Mouse (Mus musculus): ENCODE data around the gene H2-DMb2.
"Not testable (repeated sequence)": the region's sequence is repeated elsewhere in the genome, so short reads cannot be mapped to it uniquely, and the experiment has no call there.

Gene H2-DMb2

GRCm38 (mm10) chr17:34134451-34134850 is 8.7 kb upstream of the H2-DMb2 start:
- no peak for DNase-seq (ENCODE audit: low read depth, low spot score)

GRCm38 (mm10) chr17:34135297-34136224 is 7.5 kb upstream of the H2-DMb2 start:
- peak; percentile 92 for DNase-seq (ENCODE audit: low read depth, low spot score)

DNA sequence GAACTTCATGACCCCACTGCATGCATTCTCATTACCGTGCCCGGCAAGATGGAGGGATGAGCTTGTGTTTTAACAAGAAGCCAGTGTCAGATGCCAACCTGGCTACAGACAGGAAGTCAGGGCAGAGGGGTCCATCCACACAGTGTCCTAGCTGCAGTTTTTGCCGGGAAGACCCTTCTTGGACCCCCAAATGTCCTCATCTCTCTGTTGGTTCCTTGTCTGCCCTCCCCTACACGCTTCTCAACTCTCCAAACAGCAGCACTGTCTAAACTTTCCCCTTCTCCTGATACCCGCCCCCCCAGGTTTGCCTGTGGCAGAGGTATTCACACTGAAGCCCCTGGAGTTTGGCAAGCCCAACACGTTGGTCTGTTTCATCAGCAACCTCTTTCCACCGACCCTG is 5.5 kb upstream of the H2-DMb2 start:
- DNase-seq (ENCODE audit: low read depth, low spot score) = no peak

DNA sequence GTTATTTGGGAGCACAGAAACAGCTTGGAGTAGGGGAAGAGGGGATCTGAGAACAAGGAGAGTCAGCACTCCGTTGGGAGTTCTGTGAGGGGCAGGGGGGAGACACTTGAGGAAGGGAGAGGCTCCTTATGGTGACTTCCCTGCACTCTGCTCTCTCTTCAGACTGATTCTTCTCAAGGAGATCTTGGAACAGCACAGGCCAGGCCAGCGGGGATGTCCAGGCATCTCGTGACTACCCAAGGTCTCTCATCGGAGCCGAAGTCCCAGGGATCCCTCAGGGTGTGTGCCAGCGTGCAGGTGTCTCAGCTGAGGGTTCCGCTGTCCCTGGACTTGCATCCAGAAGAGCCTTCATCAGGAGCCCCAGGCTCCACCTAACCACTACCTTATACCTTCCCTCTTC is 4.5 kb upstream of the H2-DMb2 start:
- no peak for DNase-seq (ENCODE audit: low read depth, low spot score)

DNA sequence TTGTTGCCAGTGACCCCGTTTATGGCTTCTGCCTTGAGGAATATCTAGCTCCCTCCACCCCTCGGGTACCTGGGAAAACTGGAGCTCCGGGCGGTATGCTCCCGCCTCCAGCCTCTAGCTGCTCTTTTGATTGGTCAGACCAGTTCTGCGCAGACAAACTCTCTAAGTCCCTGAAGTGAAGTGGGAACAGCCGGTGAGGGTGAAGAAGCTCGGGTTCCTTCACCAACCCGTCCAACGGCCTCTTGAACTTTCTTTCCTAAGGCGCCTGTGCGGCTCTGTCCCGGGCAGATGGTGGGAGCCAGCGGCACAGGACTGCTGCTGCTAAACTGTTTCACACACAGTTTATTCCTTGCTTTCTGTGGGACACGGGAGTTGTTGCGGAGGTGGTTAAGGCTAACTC is 3.7 kb upstream of the H2-DMb2 start:
- no peak for DNase-seq (ENCODE audit: low read depth, low spot score)

DNA sequence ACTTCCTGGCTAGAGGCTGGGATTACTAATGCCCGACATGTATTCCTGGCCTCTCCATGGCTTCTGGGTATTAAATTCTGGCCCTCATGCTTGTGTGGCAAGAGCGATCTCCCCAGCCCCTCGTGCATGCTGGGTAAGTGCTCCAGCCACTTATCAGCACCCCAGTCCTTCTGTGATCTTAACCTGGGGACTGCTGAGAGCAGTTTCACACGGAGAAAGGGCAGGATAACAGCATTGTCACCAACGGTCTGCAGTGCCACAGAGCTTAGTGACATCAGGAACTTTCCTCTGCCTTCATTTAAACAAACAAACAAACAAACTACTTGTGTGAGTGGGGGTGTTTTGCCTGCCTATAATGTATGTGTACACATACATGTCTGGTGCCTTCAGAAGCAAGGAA is 2.9 kb upstream of the H2-DMb2 start:
- DNase-seq (ENCODE audit: low read depth, low spot score) = no peak

GRCm38 (mm10) chr17:34141448-34141847 is 1.7 kb upstream of the H2-DMb2 start:
- no peak for DNase-seq (ENCODE audit: low read depth, low spot score)

GRCm38 (mm10) chr17:34142456-34143010 is 574 bp upstream of the H2-DMb2 start:
- DNase-seq (ENCODE audit: low read depth, low spot score) = no peak

GRCm38 (mm10) chr17:34143461-34143860 is 354 bp downstream of the H2-DMb2 start:
- DNase-seq (ENCODE audit: low read depth, low spot score) = no peak

GRCm38 (mm10) chr17:34144221-34144620 is 1.1 kb downstream of the H2-DMb2 start:
- DNase-seq (ENCODE audit: low read depth, low spot score) = not testable (repeated sequence)

DNA sequence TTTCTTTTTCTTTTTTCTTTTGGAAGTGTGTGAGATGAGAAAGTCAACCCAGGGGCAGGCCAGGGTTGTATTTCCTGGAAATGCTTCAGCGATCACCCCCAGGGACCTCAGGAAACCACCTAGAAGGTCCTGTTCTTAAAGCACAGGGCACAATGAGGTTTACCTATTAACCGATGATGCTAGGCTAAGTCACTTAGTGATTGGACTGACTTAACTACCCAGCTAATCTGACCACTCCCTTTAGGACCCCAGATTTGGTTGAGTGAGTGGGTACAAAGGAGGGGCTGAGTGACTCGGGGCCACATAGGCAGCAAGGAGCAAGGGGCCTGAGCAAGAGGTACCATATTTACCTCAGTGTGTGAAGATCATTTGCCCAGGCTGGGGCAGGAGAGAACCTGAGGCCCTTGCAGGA is 1.9 kb downstream of the H2-DMb2 start:
- DNase-seq (ENCODE audit: low read depth, low spot score) = no peak

DNA sequence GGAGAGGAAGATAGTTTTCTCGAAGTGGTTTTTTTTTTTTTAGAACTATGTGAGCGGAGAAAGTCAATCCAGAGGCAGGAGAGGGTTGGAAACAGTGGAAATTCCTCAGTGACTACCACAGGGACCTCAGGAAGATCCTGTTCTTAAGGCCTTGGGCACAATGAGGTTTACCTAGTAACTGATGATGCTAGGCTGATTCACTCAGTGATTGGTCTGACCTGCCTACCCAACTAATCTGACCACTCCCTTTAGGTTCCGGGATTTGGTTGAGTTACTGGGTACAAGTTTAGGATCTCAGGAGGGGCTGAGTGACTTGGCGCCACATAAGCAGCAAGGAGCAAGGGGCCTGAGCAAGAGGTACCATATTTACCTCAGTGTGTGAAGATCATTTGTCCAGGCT is 9.8 kb downstream of the H2-DMb2 start, which contains the start of gene H2-DMb1:
Gene H2-DMb1, plus strand, starts transcription at position 150 of the 400 bp plus-strand sequence.
- no peak for DNase-seq (ENCODE audit: low read depth, low spot score)

GRCm38 (mm10) chr17:34155534-34155933 is 12.4 kb downstream of the H2-DMb2 start:
- no peak for DNase-seq (ENCODE audit: low read depth, low spot score)

DNA sequence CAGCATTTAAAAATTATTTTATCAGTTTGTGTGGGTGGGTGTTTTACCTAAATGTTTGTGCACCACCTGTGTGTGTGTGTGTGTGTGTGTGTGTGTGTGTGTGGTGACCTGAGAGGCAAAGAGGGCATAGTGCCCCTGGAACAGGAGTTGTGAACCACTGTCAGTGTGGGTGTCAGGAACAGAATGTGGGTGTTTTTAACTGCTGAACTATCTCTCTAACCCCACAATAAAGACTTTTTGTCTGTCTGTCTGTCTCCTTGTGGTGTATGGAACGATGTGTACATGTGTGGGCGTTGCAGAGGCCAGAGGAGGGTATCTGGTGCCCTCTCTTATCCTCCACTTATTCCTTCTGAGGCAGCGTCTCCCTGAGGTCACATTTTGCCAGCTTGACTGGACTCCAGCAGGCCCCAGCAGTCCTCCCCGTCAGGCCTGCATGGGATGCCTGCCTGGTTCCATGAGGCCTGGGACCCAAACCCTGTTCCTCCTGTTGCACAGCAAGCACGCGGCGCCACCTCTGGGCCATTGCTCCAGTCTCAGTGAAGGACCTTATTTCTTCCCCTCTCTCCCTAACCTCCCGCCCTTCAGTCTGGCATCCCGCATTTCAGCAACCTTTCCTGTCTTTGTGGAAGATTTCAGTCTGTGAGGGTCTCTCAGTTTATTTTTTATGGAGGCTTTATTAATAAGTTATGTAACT is 21.2 kb downstream of the H2-DMb2 start:
- no peak for DNase-seq (ENCODE audit: low read depth, low spot score)

- no peak for DNase-seq (ENCODE audit: low read depth, low spot score)
Measured at GRCm38 (mm10) chr17:34165033-34165730, 22.1 kb downstream of the H2-DMb2 start.

GRCm38 (mm10) chr17:34169279-34169678 is 26.2 kb downstream of the H2-DMb2 start:
- DNase-seq (ENCODE audit: low read depth, low spot score) = no peak

DNA sequence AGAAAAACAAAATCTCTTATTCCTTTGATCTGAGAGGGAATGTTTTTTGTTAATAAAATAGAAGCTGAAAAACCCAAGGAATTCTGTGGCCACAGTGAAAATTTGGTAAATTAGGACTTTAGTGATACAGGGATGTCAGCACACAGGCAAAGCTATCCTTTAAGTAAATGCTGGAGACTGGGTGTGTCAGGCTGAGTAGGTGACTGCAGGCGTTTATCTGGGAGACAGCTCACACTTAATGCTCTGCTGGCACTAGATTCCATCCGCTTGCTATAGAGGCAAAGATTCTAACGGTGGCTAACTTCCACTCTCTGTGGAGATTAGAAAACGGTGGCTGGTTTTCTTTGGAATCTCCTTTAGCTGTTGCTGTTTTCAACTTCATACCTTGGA is 27.4 kb downstream of the H2-DMb2 start:
- DNase-seq (ENCODE audit: low read depth, low spot score) = no peak

- DNase-seq (ENCODE audit: low read depth, low spot score) = no peak
Measured at GRCm38 (mm10) chr17:34170877-34171498, 27.9 kb downstream of the H2-DMb2 start.

DNA sequence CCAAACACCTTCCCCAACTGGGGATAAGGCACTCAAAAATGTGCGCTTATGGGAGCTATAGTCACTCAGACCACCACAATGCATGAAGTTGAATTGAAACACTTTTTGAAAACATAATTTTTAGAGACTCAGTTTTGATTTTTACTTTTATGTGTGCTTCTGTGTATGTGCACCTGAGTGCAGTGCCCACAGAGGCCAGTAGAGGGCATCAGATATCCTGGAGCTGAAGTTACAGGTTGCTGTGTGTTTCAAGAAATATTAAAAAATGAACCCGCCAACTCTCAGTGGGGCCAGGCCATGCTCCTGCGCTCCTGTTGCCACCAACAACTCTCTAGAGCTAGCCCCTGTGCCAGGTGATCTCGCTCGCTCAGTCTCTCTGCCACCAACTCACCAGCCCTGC is 29.4 kb downstream of the H2-DMb2 start:
- DNase-seq (ENCODE audit: low read depth, low spot score) = no peak

DNA sequence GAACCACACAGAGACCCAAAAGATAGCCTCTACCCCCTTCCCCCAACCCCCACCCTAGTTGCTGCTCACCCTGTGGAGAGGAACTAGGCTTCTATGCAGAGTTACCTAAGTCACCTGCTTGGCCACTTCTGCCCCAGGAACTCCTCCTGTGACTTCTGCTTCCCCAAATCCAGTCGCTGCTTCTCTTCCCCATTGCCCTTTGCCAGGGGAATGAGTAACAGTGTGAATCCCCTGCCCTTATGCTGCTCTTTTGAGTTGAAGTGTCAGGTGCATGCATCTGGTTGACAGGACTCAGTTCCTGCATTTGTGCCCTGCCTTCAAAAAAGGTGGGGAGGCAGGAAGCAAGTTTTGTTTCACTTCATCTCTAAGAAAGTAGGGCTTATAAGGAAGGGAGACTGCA is 31.0 kb downstream of the H2-DMb2 start:
- no peak for DNase-seq (ENCODE audit: low read depth, low spot score)

DNA sequence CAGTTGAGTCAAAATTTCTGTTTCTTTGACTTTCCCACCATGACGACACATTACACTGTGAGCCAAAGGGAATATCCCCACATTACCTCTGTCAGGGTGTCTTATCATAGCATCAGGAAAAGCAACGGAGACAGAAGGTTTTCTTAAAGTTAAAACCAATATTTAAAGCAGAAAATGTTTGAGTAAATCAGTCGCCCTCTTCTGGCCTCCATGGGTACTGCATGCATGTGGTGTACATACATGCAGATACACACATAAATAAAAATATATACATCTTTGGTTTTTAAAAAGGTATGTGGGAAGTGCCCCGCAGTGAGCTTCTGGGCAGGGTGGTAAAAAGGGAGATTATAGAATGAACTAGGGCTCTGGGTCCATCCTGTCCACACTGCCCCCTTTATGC is 34.1 kb downstream of the H2-DMb2 start:
- no peak for DNase-seq (ENCODE audit: low read depth, low spot score)
